Mouse (Mus musculus): ENCODE results near the gene Trh.

DNA sequence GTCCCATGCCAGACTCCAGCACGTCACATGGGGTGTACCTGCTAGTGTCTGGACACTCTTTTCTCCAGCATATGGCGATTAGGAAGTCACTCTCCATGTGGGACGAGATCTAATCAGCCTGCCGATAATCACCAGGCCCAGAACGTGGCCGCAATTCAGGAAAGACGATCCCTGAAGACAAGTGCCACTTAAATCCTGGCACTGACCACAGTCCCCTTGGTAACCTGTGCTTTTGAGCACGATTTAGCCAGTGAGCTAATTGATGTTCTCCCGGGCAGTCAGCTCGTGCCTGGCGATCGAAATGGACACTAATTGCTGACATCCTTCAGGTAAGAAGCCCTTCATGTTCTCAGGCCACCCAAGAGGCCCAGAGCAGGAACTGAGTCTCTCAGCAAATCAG, 9.4 kb downstream of the Trh start:
- TF ChIP-seq CTCF (IDR thresholded peaks at IDR 0.05; ENCODE audit: extremely low read depth, insufficient read length, insufficient replicate concordance, low read depth, low read length) (no peak), POLR2A (IDR thresholded peaks at IDR 0.05; ENCODE audit: low read depth, low read length) (no peak)
